Mouse (Mus musculus): Measurements from ENCODE around the gene Hrg. TPM values are rescaled to one million over a fixed set of nuclear protein-coding genes. Genes with fewer than 3 reads are reported as not detected.

The Hrg gene
- polyA plus RNA-seq (2015; fragmentation: Nextera tagmentation; extraction: Ambion mirVana), result 0.28 and 0.56 TPM in 2 replicates

DNA sequence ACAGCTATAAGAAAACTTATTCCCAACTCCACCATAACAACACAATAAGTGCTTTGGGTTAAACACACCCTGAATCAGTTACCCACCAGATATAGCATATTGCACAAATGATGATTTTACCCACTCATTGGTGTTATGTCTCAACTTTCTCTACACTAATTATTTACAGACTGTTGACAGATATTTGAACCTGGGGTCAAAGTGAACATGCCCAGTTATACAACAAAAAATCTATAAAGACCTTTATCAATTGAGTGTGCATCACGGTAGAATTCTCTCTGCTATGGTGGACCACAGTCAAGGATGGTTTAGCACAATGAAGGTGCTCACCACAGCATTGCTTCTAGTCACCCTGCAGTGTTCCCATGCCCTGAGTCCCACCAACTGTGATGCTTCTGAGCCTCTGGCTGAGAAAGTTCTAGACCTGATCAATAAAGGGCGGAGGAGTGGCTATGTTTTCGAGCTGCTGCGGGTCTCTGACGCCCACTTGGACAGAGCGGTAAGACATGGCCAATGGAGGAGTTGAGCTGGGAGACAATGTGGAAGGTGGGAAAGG lies at the start of gene Hrg:
TSS of gene Hrg (plus strand) at position 233 of the 556 bp plus-strand sequence.
- no peak for TF ChIP-seq EP300 (optimal IDR thresholded peaks at IDR 0.05)
- no peak for TF ChIP-seq CTCF (IDR thresholded peaks at IDR 0.05; ENCODE audit: low read depth)
- Histone ChIP-seq H3K9me3 (ENCODE audit: control insufficient read depth, low read length) (no peaks in the 10 kb centered on the region), H3K27me3 (ENCODE audit: control insufficient read depth, insufficient read depth, low read length) (no peaks in the 10 kb centered on the region), H3K4me1 (replicated peaks; ENCODE audit: control insufficient read depth, insufficient read depth) (no peaks in the 10 kb centered on the region), H3K36me3 (ENCODE audit: control insufficient read depth, insufficient read depth, low read length) (no peaks in the 10 kb centered on the region), H3K4me3 (ENCODE audit: low read depth, low read length) (no peak within 1 kb of the TSS), H3K4me2 (replicated peaks; ENCODE audit: low read depth) (no peak within 1 kb of the TSS), H3K9ac (ENCODE audit: low read length) (no peak within 1 kb of the TSS), H3K27ac (replicated peaks) (no peak within 1 kb of the TSS)
- WGBS, result 90% methylated on average over 6 of the region's 6 CpGs
- no peak for DNase-seq (ENCODE audit: low spot score)
- ATAC-seq (ENCODE audit: low FRiP score, low TSS enrichment), result no peak

DNA sequence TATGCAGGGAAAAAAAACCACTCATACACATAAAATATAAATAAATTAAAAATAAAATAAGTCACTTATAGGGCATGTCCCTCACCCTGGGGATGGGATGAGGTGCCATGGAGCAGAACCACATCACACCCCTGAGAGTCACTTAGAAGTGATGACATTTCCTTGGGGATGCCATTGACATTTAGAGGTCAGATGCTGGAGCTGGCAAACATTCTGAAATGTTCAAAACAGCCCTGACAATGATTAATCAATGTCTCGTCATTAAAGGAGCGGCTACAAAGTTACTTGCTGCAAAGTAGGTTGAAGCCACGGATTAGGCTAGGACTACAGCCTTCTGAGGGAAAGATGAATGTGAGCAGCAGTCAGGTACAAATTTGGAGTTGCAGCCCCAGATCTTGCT lies 49.5 kb upstream of the Hrg start:
- ATAC-seq (ENCODE audit: low FRiP score, low TSS enrichment), result no peak
- 46% methylated on average over 3 of the region's 3 CpGs for whole genome bisulfite sequencing

DNA sequence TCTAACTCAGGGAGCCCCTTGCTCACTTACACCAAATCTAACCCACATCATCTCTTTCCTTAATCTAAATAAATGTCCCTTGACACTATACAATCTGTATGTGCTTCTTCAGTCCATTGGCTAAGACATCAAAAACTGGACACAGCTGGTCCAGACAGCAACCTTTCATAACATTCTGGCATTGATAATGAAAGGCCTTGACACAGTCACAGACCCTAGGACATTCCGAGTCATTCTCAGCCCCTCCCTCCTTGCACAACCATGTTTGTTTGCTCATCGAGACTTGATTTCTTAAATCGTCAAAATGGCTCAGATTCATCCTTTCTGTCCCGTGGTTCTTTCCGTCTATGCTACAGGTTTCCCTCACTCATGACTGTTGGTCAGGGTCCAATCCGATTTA lies 41.6 kb upstream of the Hrg start:
- WGBS, result 80% methylated on average over 6 of the region's 6 CpGs
- H3K4me2 ChIP-seq (replicated peaks; ENCODE audit: low read depth), result no peak overlapping the region
- no peaks in the 10 kb centered on the region for H3K4me1 ChIP-seq (replicated peaks; ENCODE audit: control insufficient read depth, insufficient read depth)
- H3K27me3 ChIP-seq (ENCODE audit: control insufficient read depth, insufficient read depth, low read length), result no peaks in the 10 kb centered on the region
- TF ChIP-seq EP300 (optimal IDR thresholded peaks at IDR 0.05), result no peak
- no peak for TF ChIP-seq CTCF (IDR thresholded peaks at IDR 0.05; ENCODE audit: low read depth)
- H3K9me3 ChIP-seq (ENCODE audit: control insufficient read depth, low read length), result no peaks in the 10 kb centered on the region
- H3K27ac ChIP-seq (replicated peaks), result no peak overlapping the region
- DNase-seq (ENCODE audit: low spot score), result no peak
- no peak overlapping the region for H3K4me3 ChIP-seq (ENCODE audit: low read depth, low read length)
- no peak for ATAC-seq (ENCODE audit: low FRiP score, low TSS enrichment)
- H3K9ac ChIP-seq (ENCODE audit: low read length), result no peak overlapping the region
- no peaks in the 10 kb centered on the region for H3K36me3 ChIP-seq (ENCODE audit: control insufficient read depth, insufficient read depth, low read length)

More for the DNA sequence above, 49.5 kb upstream of the Hrg start:
- no peaks in the 10 kb centered on the region for H3K27me3 ChIP-seq (ENCODE audit: control insufficient read depth, insufficient read depth, low read length)
- no peak overlapping the region for H3K4me3 ChIP-seq (ENCODE audit: low read depth, low read length)
- no peak overlapping the region for H3K9ac ChIP-seq (ENCODE audit: low read length)
- H3K27ac ChIP-seq (replicated peaks), result no peak overlapping the region
- no peak for TF ChIP-seq CTCF (IDR thresholded peaks at IDR 0.05; ENCODE audit: low read depth)
- no peak for TF ChIP-seq EP300 (optimal IDR thresholded peaks at IDR 0.05)
- no peak for DNase-seq (ENCODE audit: low spot score)
- no peaks in the 10 kb centered on the region for H3K4me1 ChIP-seq (replicated peaks; ENCODE audit: control insufficient read depth, insufficient read depth)
- no peak overlapping the region for H3K4me2 ChIP-seq (replicated peaks; ENCODE audit: low read depth)
- H3K9me3 ChIP-seq (ENCODE audit: control insufficient read depth, low read length), result no peaks in the 10 kb centered on the region
- H3K36me3 ChIP-seq (ENCODE audit: control insufficient read depth, insufficient read depth, low read length), result no peaks in the 10 kb centered on the region

DNA sequence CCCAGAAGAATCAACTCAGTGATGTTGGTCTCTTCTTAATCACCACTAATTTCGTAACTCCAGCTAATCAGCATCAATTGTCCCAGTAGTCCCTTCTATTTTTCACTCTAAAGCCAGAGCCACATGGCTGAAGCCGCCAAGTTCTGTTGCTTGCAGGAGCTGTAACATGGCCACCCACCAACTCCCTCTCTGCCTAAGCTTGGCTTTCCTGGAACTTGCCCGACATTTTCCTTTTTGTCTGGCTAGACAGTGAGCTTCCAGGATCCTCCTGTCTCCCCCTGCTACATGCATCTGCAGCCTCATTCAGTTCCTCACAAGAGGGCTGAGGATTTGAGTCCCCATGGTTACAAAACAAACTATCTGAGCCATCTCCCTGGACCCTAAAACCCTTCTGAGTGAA lies 38.9 kb upstream of the Hrg start:
- WGBS, result 73% methylated on average over 3 of the region's 3 CpGs
- H3K4me2 ChIP-seq (replicated peaks; ENCODE audit: low read depth), result no peak overlapping the region
- TF ChIP-seq EP300 (optimal IDR thresholded peaks at IDR 0.05), result no peak
- TF ChIP-seq CTCF (IDR thresholded peaks at IDR 0.05; ENCODE audit: low read depth), result no peak

DNA sequence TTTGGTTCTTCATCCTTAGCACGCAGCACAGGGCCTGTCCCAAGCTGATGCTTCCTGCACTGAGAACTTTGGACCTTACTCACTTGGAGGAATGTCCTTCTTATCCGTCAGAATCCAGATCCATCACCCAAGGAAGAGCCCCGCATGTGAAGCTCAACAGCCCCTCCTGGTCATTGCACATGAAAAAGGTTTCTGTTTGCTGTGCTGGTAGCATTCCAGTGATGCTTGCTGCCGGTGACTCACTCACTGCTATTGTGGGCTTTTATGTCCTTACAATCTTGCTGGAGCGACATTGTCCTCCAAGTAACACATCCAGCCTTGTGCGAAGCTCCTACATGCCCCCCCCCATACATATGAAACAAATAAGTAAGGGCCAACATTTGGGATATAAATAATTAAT lies 38.0 kb upstream of the Hrg start:
- WGBS, result 66% methylated on average over 6 of the region's 6 CpGs
- Histone ChIP-seq H3K9ac (ENCODE audit: low read length) (no peak overlapping the region), H3K9me3 (ENCODE audit: control insufficient read depth, low read length) (no peaks in the 10 kb centered on the region), H3K27me3 (ENCODE audit: control insufficient read depth, insufficient read depth, low read length) (no peaks in the 10 kb centered on the region), H3K36me3 (ENCODE audit: control insufficient read depth, insufficient read depth, low read length) (no peaks in the 10 kb centered on the region), H3K27ac (replicated peaks) (no peak overlapping the region), H3K4me2 (replicated peaks; ENCODE audit: low read depth) (no peak overlapping the region), H3K4me1 (replicated peaks; ENCODE audit: control insufficient read depth, insufficient read depth) (no peaks in the 10 kb centered on the region), H3K4me3 (ENCODE audit: low read depth, low read length) (no peak overlapping the region)
- DNase-seq (ENCODE audit: low spot score), result no peak
- TF ChIP-seq CTCF (IDR thresholded peaks at IDR 0.05; ENCODE audit: low read depth) (no peak), EP300 (optimal IDR thresholded peaks at IDR 0.05) (no peak)
- no peak for ATAC-seq (ENCODE audit: low FRiP score, low TSS enrichment)

More for the DNA sequence above, 38.9 kb upstream of the Hrg start:
- no peaks in the 10 kb centered on the region for H3K9me3 ChIP-seq (ENCODE audit: control insufficient read depth, low read length)
- H3K27ac ChIP-seq (replicated peaks), result no peak overlapping the region
- no peaks in the 10 kb centered on the region for H3K27me3 ChIP-seq (ENCODE audit: control insufficient read depth, insufficient read depth, low read length)
- no peak overlapping the region for H3K4me3 ChIP-seq (ENCODE audit: low read depth, low read length)
- H3K4me1 ChIP-seq (replicated peaks; ENCODE audit: control insufficient read depth, insufficient read depth), result no peaks in the 10 kb centered on the region
- ATAC-seq (ENCODE audit: low FRiP score, low TSS enrichment), result no peak
- H3K36me3 ChIP-seq (ENCODE audit: control insufficient read depth, insufficient read depth, low read length), result no peaks in the 10 kb centered on the region
- DNase-seq (ENCODE audit: low spot score), result no peak
- no peak overlapping the region for H3K9ac ChIP-seq (ENCODE audit: low read length)

DNA sequence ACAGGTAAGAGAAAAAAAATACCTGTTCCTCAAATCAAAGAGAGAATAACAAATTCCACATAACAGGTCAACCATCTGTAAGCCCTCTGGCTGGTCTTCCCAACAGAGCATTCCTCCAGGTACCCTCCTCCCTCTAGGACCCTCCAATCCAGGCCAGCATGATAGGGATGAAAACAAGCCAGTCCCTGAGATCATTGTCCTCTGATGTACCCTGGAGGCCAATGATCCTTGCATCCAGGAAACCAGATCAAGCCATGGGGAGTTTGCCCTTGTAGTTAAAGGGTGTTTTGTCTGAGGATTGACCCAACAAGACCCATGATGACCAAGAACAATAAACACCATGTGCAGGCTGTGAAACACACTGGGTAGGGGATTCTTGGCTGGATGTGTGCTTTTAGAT lies 36.6 kb upstream of the Hrg start:
- DNase-seq (ENCODE audit: low spot score), result no peak

More for the DNA sequence above, 36.6 kb upstream of the Hrg start:
- TF ChIP-seq CTCF (IDR thresholded peaks at IDR 0.05; ENCODE audit: low read depth), result no peak
- TF ChIP-seq EP300 (optimal IDR thresholded peaks at IDR 0.05), result no peak
- Histone ChIP-seq H3K36me3 (ENCODE audit: control insufficient read depth, insufficient read depth, low read length) (no peaks in the 10 kb centered on the region), H3K27ac (replicated peaks) (no peak overlapping the region), H3K4me1 (replicated peaks; ENCODE audit: control insufficient read depth, insufficient read depth) (no peaks in the 10 kb centered on the region), H3K27me3 (ENCODE audit: control insufficient read depth, insufficient read depth, low read length) (no peaks in the 10 kb centered on the region), H3K4me2 (replicated peaks; ENCODE audit: low read depth) (no peak overlapping the region), H3K4me3 (ENCODE audit: low read depth, low read length) (no peak overlapping the region), H3K9me3 (ENCODE audit: control insufficient read depth, low read length) (no peaks in the 10 kb centered on the region), H3K9ac (ENCODE audit: low read length) (no peak overlapping the region)
- no peak for ATAC-seq (ENCODE audit: low FRiP score, low TSS enrichment)
